Mouse (Mus musculus) lung, adult 2 months (tissue): ENCODE results near the gene Olfr215. TPM values are rescaled to one million over a fixed set of nuclear protein-coding genes. Genes with fewer than 3 reads are reported as not detected.
"Not testable (repeated sequence)": the region's sequence is repeated elsewhere in the genome, so short reads cannot be mapped to it uniquely, and the experiment has no call there.

Source experiments
- DNase-seq: peaks from one replicate; pipeline ENCODE4 v3.0.0; 2022
- H3K4me1 ChIP-seq: fragments of 200-500 bp; 2 replicates; pipeline ENCODE4 v1.6.1; 2011; ENCODE audit warnings: low read length; ENCODE audit not compliant: control insufficient read depth, insufficient read depth
- H3K4me3 ChIP-seq: fragments of 200-500 bp; replicated peaks from 2 replicates; pipeline ENCODE3; 2011; ENCODE audit warnings: low read depth, mild to moderate bottlenecking, control low read depth, low read length; ENCODE audit errors: extremely low read depth
- CTCF ChIP-seq: fragments of 200-500 bp; IDR thresholded peaks from 2 replicates; pipeline ENCODE4 v1.5.1; 2011; ENCODE audit warnings: mild to moderate bottlenecking, low read length, control low read depth; ENCODE audit not compliant: insufficient read depth
- POLR2A ChIP-seq: fragments of 200-500 bp; IDR thresholded peaks from 2 replicates; pipeline ENCODE4 v1.6.1; 2011; ENCODE audit warnings: low read depth, mild to moderate bottlenecking, control low read depth, low read length, borderline replicate concordance; ENCODE audit errors: extremely low read depth
- WGBS: fragments of 180-500 bp; shearing (Covaris S2); methylation state at CpG from one replicate; pipeline ENCODE4 v1.1.7; 2018; 5-methylcytosine and 5-hydroxymethylcytosine counted together
- polyA plus RNA-seq: library from polyadenylated mRNA; depleted of rRNA; stranded (reverse); fragments of >200 nt; gene quantifications from 2 replicates; pipeline ENCODE4 v1.2.3, GENCODE M21; 2012; rRNA removed

The Olfr215 gene
- not detected in 2 replicates for polyA plus RNA-seq

- 59% methylated on average over 4 of the region's 4 CpGs for WGBS
- Histone ChIP-seq H3K4me1 (no peaks in the 10 kb centered on the region), H3K4me3 (no peak within 1 kb of the TSS)
- DNase-seq, result no peak
- TF ChIP-seq CTCF, result no peak
- no peak for TF ChIP-seq POLR2A
Measured at GRCm38 (mm10) chr6:116584095-116584494, at the start of gene Olfr215. Gene Olfr215 (minus strand): TSS chr6:116584195.

- peaks cover 16% of the 10 kb centered on the region for H3K4me1 ChIP-seq
- TF ChIP-seq POLR2A, result no peak
- TF ChIP-seq CTCF, result peak; percentile 90
- 45% methylated on average over 1 of the region's 1 CpGs for WGBS
- peak; percentile 81 for DNase-seq
- no peak overlapping the region for H3K4me3 ChIP-seq
Measured at GRCm38 (mm10) chr6:116632129-116632528, 48.1 kb upstream of the Olfr215 start.

DNA sequence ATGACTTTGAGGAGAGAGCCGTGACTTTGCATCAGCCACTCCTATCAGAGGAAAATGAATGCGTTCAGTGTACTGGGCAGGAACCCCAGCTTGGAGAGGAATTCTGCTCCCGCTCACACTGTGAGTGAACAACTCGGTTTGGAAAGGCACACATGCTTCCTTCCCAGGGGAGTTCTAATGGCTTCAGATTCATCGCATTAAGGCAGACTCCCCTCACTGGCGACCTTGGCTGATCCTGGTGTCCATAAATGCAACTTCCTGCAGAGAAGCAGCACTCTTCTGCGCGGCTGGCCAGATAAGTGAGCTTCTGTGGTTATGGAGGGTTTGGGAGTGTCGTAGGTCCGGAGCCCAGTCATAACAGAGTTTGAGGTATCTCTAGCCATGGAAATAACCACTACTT is 45.8 kb upstream of the Olfr215 start:
- H3K4me1 ChIP-seq, result peaks cover under 1% of the 10 kb centered on the region; the same call in 1 of the 2 replicates
- TF ChIP-seq POLR2A (no peak), CTCF (no peak)
- DNase-seq, result no peak
- no peak overlapping the region for H3K4me3 ChIP-seq
- 88% methylated on average over 10 of the region's 10 CpGs for WGBS

GRCm38 (mm10) chr6:116628539-116629171 is 44.7 kb upstream of the Olfr215 start, which contains the start of gene Zfp422:
Gene Zfp422 (minus strand): TSS chr6:116628999.
- TF ChIP-seq POLR2A (peak; percentile 44; the same call in 1 of the 2 replicates), CTCF (no peak)
- peak; percentile 67 for DNase-seq
- Histone ChIP-seq H3K4me3 (peak within 1 kb of the TSS; percentile 69), H3K4me1 (no peaks in the 10 kb centered on the region)
- under 1% methylated on average over 56 of the region's 56 CpGs for WGBS

DNA sequence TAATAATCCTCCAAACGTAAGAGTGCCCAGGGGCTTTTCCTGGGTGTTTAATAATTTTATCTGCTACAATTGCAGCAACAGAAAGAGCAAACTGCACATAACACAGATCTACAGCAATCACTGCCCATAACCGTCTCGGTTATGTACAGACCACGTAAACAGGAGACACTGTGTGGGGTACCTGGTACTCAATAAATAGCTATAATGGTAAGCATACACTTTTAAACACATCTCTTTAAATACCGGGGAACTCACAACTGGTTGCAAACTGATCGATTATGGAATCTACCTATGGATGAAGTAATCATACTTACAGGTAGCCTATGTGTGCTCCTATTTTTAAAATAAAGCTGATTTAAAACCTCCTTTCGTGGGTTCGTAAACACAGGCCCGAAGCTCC is 44.1 kb upstream of the Olfr215 start:
- no peak for DNase-seq
- H3K4me1 ChIP-seq, result no peaks in the 10 kb centered on the region
- TF ChIP-seq POLR2A (no peak), CTCF (no peak)
- H3K4me3 ChIP-seq, result peak overlapping the region; percentile 69
- WGBS, result 10% methylated on average over 9 of the region's 9 CpGs

- not testable (repeated sequence) for DNase-seq, H3K4me1 ChIP-seq, H3K4me3 ChIP-seq
- WGBS, result 96% methylated on average over 9 of the region's 9 CpGs
Measured at GRCm38 (mm10) chr6:116626417-116626816, 42.4 kb upstream of the Olfr215 start.

- no peak overlapping the region for H3K4me3 ChIP-seq
- DNase-seq, result no peak
- no peaks in the 10 kb centered on the region for H3K4me1 ChIP-seq
- WGBS, result 53% methylated on average over 8 of the region's 8 CpGs
- TF ChIP-seq POLR2A, result no peak
- TF ChIP-seq CTCF, result no peak
Measured at GRCm38 (mm10) chr6:116621318-116622023, 37.5 kb upstream of the Olfr215 start.

DNA sequence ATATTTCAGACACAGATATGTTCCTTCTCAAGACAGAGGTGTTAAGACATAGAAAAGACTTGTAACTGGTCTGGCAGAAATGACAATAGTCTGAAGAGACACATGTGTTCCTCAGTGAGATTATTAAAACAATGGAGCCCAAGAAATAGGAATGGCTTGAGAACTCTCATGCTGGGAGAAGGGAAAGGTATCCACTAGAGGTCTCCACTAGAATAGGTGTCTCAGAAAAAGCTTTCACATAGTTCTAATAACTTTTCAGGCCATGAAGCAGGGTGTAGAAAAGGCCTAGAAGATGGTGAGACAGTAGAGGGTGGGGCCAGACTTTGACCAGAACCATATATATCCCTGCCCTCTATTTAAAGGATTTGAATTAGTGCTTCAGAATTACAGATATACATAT is 34.1 kb upstream of the Olfr215 start:
- TF ChIP-seq POLR2A (no peak), CTCF (no peak)
- no peak for DNase-seq
- Histone ChIP-seq H3K4me3 (no peak overlapping the region), H3K4me1 (no peaks in the 10 kb centered on the region)

- WGBS, result 83% methylated on average over 2 of the region's 2 CpGs
- no peaks in the 10 kb centered on the region for H3K4me1 ChIP-seq
- no peak overlapping the region for H3K4me3 ChIP-seq
- DNase-seq, result no peak
- TF ChIP-seq CTCF (no peak), POLR2A (no peak)
Measured at GRCm38 (mm10) chr6:116615719-116616118, 31.7 kb upstream of the Olfr215 start.

- 36% methylated on average over 4 of the region's 4 CpGs for WGBS
Measured at GRCm38 (mm10) chr6:116607230-116607629, 23.2 kb upstream of the Olfr215 start.

GRCm38 (mm10) chr6:116600969-116601368 is 17.0 kb upstream of the Olfr215 start:
- not testable (repeated sequence) for H3K4me3 ChIP-seq, DNase-seq, H3K4me1 ChIP-seq

More at GRCm38 (mm10) chr6:116607230-116607629, 23.2 kb upstream of the Olfr215 start:
- no peaks in the 10 kb centered on the region for H3K4me1 ChIP-seq
- TF ChIP-seq POLR2A, result no peak
- TF ChIP-seq CTCF, result no peak
- DNase-seq, result no peak
- H3K4me3 ChIP-seq, result no peak overlapping the region
